Mouse (Mus musculus) adrenal gland, adult 8-10 months (tissue): ENCODE measurements at regions not wholly inside any gene's neighbourhood (a gene's known extent, or its start where the extent isn't known, plus 50 kb on each side); places are given as distances from the start of the nearest gene placed in this dataset.
"Not testable (repeated sequence)": the region's sequence is repeated elsewhere in the genome, so short reads cannot be mapped to it uniquely, and the experiment has no call there.

ENCODE experiments used
- DNase-seq: peaks from one replicate; pipeline ENCODE4 v3.0.0; 2022

DNA sequence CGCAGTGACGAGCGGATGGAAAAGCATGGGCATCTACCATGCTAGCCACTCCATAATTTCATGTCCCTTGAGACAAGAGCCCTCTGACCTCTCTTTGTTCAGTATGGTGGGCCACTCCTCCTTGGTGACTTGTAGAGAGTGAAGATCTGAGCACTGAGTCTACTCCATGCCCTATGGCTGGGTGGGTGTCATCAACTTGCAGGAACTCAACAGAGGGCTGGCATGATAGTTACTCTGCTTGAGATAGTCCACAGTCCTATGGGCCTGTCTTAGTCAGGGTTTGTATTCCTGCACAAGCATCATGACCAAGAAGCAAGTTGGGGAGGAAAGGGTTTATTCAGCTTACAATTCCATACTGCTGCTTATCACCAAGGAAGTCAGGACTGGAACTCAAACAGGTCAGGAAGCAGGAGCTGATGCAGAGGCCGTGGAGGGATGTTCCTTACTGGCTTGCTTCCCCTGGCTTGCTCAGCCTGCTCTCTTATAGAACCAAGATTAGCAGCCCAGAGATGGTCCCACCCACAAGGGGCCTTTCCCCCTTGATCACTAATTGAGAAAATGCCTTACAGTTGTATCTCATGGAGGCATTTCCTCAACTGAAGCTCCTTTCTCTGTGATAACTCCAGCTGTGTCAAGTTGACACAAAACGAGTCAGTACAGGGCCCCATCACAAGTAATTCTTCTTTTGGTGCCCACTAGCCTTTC, 52.6 kb upstream of the Cdyl start:
- not testable (repeated sequence) for DNase-seq

DNA sequence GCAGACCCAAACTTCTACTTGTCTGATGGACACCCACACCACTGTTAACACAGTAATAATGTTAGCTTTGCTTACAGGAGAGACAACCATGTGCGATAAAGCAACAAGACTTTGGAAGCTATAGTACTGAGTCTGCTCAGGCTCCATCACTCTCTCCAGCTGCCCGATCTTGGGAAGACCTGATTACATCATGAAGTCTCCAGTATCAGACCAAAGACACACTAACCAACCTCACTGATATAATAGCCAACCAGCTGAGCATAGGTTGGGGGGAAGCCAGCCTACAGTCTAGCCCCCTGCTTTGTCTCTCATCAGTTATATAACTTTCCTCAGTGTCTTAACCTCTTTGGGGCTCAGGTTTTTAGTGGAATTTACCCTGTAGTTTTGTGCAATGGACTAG, 51.9 kb upstream of the Cdyl start:
- DNase-seq = no peak
